Mouse (Mus musculus): ENCODE data around the gene 6030468B19Rik. TPM values are rescaled to one million over a fixed set of nuclear protein-coding genes. Genes with fewer than 3 reads are reported as not detected.
"Not testable (repeated sequence)": the region's sequence is repeated elsewhere in the genome, so short reads cannot be mapped to it uniquely, and the experiment has no call there.

6030468B19Rik gene
- total RNA-seq, 2 experiments from 2014 or later = 0.34 to 0.46 TPM

- TF ChIP-seq CTCF (conservative IDR thresholded peaks at IDR 0.05) = no peak
- Histone ChIP-seq H3K27ac (no peak overlapping the region), H3K4me3 (no peak overlapping the region)
- DNase-seq (ENCODE audit: low spot score in 2 of 2) = no peak
These were observed 3.4 kb upstream of the 6030468B19Rik start for GRCm38 (mm10) chr11:117794035-117794551.

DNA sequence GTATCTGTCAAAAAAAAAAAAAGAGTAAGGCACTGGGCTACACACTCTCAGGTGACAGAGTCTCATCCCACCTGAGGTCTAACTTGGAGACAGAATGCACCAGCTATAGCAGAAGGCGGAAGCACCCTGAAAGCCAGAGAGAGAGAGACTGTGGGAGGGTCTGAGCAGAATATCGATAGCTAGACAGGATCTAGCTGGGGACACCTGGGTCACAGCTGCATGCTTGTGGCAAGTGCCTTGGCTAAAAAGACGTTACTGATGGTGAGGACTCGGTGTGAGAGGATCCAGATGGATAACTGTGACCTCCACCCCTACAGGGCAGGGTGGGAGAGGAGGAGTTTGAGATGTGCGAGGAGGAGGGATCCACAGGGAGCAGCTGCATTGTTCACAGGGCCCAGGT, 506 bp upstream of the 6030468B19Rik start:
- no peak for DNase-seq (ENCODE audit: low spot score in 2 of 2)
- Histone ChIP-seq H3K4me3 (no peak overlapping the region), H3K27ac (no peak overlapping the region)
- no peak for TF ChIP-seq CTCF (conservative IDR thresholded peaks at IDR 0.05)

DNA sequence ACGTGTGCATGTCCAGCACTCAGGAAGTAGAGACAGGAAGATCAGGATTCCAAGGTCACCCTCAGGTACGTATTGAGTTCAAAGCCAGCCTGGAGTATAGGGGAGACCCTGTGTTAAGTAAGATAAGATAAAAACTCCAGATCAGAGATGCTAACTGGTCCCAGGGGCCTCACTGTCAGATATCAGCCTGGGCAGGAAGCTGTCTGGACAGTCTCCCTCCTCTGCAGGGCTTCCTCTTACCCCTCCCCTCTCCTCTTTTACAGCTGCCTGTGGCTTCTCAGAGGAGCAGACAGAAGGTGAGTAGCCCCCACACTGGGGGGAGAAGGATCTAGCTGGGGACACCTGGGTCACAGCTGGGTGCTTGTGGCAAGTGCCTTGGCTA, 691 bp downstream of the 6030468B19Rik start:
- H3K4me3 ChIP-seq = no peak overlapping the region
- no peak for TF ChIP-seq CTCF (conservative IDR thresholded peaks at IDR 0.05)
- H3K27ac ChIP-seq = no peak overlapping the region
- no peak for DNase-seq (ENCODE audit: low spot score in 2 of 2)

DNA sequence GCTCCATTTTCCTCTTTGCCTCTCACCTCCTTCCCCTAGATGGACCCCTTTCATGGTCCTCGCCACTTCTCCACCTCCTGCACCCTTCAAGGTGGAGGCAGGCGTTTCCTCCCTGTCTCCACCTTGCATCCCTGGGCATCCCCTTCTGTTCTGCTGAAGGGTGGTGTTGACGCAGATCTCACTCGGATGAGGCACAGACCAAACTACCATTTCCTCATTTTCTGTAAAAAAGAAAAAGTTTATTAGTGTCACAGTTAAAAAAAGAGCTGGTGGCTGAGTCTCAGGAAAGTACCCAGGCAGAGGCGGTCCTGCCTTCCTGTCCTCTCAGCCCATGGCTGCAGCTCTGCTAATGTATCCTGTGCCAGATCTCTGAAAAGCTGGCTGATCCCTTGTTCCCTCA, 1.7 kb downstream of the 6030468B19Rik start:
- no peak overlapping the region for H3K27ac ChIP-seq
- no peak for DNase-seq (ENCODE audit: low spot score in 2 of 2)
- no peak for TF ChIP-seq CTCF (conservative IDR thresholded peaks at IDR 0.05)
- H3K4me3 ChIP-seq = no peak overlapping the region

DNA sequence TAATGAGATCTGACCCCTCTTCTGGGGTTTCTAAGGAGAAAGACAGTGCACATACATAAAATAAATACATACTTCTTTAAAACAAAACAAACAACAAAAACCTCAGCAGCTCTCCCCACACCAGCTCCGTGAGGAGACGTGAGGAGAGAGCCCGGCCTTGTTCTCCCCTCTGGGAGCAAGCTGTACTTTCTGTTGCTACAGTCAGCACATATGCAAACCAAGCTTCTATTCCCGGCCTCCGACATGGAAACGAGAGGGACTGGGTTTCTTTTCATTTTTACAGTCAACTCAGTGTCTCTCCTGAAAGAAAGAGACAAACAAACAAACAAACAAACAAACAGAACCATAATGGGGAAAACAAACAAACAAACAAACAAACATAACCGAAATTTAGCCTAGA, 2.6 kb downstream of the 6030468B19Rik start:
- Histone ChIP-seq H3K27ac (no peak overlapping the region), H3K4me3 (no peak overlapping the region)
- TF ChIP-seq CTCF (conservative IDR thresholded peaks at IDR 0.05) = no peak
- no peak for DNase-seq (ENCODE audit: low spot score in 2 of 2)

GRCm38 (mm10) chr11:117801650-117802049, 4.2 kb downstream of the 6030468B19Rik start:
- TF ChIP-seq CTCF (conservative IDR thresholded peaks at IDR 0.05) = no peak
- no peak overlapping the region for H3K4me3 ChIP-seq
- no peak overlapping the region for H3K27ac ChIP-seq
- no peak for DNase-seq (ENCODE audit: low spot score in 2 of 2)

- H3K27ac ChIP-seq = no peak overlapping the region
- no peak for TF ChIP-seq CTCF (conservative IDR thresholded peaks at IDR 0.05)
- DNase-seq (ENCODE audit: low spot score in 2 of 2) = no peak
- no peak overlapping the region for H3K4me3 ChIP-seq
These were observed 5.8 kb downstream of the 6030468B19Rik start for GRCm38 (mm10) chr11:117803166-117803688.

- DNase-seq (ENCODE audit: low spot score in 2 of 2) = no peak
- Histone ChIP-seq H3K4me3 (no peak overlapping the region), H3K27ac (no peak overlapping the region)
- no peak for TF ChIP-seq CTCF (conservative IDR thresholded peaks at IDR 0.05)
These were observed 9.3 kb downstream of the 6030468B19Rik start for GRCm38 (mm10) chr11:117806781-117807180.

GRCm38 (mm10) chr11:117809407-117810311, 12.2 kb downstream of the 6030468B19Rik start, which contains the start of the genes Gm20708 and Syngr2:
Gene Gm20708 (plus strand): TSS chr11:117809668.
Gene Syngr2 (plus strand): TSS chr11:117809668.
- DNase-seq (ENCODE audit: low spot score in 2 of 2) = peak in 1 of 2 experiments; percentile 50
- H3K27ac ChIP-seq = peak within 1 kb of the TSS; percentile 71
- peak within 1 kb of the TSS; percentile 85 for H3K4me3 ChIP-seq
- no peak for TF ChIP-seq CTCF (conservative IDR thresholded peaks at IDR 0.05)

DNA sequence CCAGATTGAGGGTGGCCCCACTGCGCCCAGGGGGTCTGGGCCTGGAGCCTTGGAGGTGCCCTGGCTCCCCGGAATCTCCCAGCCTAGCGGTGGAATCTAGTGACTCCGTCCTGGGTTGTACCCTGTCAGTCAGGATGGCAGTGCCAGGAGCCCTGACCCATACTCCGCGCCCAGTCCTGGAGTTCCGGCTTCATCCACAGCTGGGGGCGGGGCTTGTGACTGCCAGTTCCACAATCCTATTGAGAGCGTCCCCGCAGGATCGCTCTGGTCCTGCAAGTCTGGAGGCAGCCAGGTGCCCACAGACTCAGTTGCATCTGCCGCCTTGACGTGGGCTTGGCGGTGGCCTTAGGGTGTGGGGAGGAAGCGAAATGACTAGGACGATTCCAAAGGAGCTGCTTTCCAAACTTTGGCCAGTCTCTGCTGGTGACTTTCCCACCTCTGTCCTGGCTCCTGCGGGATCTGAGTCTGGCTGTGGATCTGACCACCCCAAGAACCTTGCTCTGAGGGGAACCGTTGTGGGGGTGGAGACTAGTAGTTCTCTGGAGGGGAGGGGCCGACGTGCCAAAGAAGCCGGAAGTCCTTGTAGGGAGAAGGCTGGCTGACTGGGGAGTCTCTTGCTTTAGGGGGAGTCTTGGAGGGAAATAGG, 13.1 kb downstream of the 6030468B19Rik start:
- H3K27ac ChIP-seq = peak overlapping the region; percentile 71
- H3K4me3 ChIP-seq = peak overlapping the region; percentile 85
- TF ChIP-seq CTCF (conservative IDR thresholded peaks at IDR 0.05) = peak; percentile 72
- peak; percentile 30 to 66 for DNase-seq (ENCODE audit: low spot score in 2 of 2)

DNA sequence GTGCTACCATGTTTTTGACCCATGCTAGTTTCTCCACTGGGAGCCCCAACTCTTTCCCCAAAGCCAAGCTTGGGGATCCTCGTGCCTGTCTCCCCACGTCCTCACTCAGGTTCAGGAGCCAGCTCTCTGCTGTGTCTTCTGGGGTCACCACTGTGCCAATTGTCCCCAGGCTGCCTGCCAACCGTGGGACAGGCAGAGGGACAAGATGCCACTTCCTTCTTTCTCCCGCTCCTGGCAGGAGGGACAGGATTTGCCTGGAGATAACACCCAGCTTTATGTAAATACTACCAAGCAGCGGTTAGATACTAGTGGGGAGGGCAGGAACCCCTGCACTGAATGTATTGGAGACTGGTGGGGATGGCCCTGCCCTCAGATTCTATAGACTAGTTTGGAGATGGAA, 16.4 kb downstream of the 6030468B19Rik start:
- Histone ChIP-seq H3K27ac (no peak overlapping the region), H3K4me3 (no peak overlapping the region)
- DNase-seq (ENCODE audit: low spot score in 2 of 2) = no peak
- TF ChIP-seq CTCF (conservative IDR thresholded peaks at IDR 0.05) = no peak

DNA sequence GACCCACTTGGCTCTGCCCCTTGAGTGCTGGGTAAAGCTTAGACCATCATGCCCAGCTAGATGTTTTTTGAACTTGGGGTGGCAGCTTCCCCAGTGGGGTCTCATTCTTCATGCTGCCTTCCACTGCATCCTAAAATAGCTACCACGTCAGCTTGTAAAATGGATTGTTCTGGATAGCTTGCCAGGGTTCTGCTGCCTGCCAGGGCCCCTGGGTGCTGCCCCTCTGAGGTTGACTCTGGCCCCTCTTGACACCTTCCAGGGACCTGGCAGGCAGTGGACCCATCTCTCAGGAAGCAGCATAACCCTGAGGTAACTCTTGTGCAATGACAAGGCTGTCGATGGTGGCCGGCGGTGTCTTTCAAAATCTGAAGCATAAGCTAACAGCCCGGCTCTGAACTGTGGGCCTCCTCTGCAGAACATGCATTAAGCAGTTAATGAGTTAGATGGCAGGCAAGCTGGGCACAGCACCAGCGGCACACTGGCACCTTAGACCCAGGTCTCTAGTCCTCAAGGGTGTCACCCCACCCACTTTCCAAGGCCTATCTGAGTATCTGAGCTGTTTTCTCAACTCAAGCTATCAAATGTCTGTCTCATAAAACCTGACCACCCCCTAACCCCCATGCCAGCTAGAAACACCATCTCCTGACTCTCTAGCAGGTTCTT, 17.4 kb downstream of the 6030468B19Rik start:
- TF ChIP-seq CTCF (conservative IDR thresholded peaks at IDR 0.05) = no peak
- no peak overlapping the region for H3K4me3 ChIP-seq
- H3K27ac ChIP-seq = no peak overlapping the region
- DNase-seq (ENCODE audit: low spot score in 2 of 2) = no peak

GRCm38 (mm10) chr11:117815850-117816249, 18.4 kb downstream of the 6030468B19Rik start:
- not testable (repeated sequence) for DNase-seq (ENCODE audit: low spot score in 2 of 2); H3K4me3 ChIP-seq

More at GRCm38 (mm10) chr11:117815850-117816249, 18.4 kb downstream of the 6030468B19Rik start:
- H3K27ac ChIP-seq = not testable (repeated sequence)
